Mouse (Mus musculus) central nervous system, embryonic 14 days (tissue): ENCODE data around the gene Cyp2a4. TPM values are rescaled to one million over a fixed set of nuclear protein-coding genes. Genes with fewer than 3 reads are reported as not detected.

Source experiments
- polyA plus RNA-seq: library from polyadenylated mRNA; depleted of rRNA; stranded (reverse); fragments of >200 nt; gene quantifications from 2 replicates; pipeline ENCODE4 v1.2.3, GENCODE M21; 2012; rRNA removed

The Cyp2a4 gene
- not detected in 2 replicates for polyA plus RNA-seq

GRCm38 (mm10) chr7:26306926-26307325, at the start of gene Cyp2a4:
Gene Cyp2a4, plus strand, starts transcription at chr7:26307169.

GRCm38 (mm10) chr7:26260034-26260433, 46.9 kb upstream of the Cyp2a4 start, which contains the start of gene Vmn1r184:
Gene Vmn1r184, plus strand, starts transcription at chr7:26260334.

Other genes with a start within 250 kb of the Cyp2a4 start
- not detected in 2 replicates for gene Cyp2b13, start 245.7 kb upstream of the Cyp2a4 start, polyA plus RNA-seq
- gene Cyp2b9, start 133.8 kb upstream of the Cyp2a4 start, polyA plus RNA-seq: not detected in 2 replicates
- not detected in 2 replicates for gene Vmn1r184, start 46.8 kb upstream of the Cyp2a4 start, polyA plus RNA-seq
- gene Nlrp9c, start 96.5 kb downstream of the Cyp2a4 start, polyA plus RNA-seq: not detected in 2 replicates
- not detected in 2 replicates for gene Nlrp4a, start 127.9 kb downstream of the Cyp2a4 start, polyA plus RNA-seq
- not detected in 2 replicates for gene Nlrp9a, start 227.9 kb downstream of the Cyp2a4 start, polyA plus RNA-seq